Mouse (Mus musculus) thymus, postnatal 25 days (tissue): Measurements from ENCODE around the gene Pim1.

Experiments
- DNase-seq: peaks from one replicate; pipeline ENCODE4 v3.0.0; 2022

Pim1 gene

GRCm38 (mm10) chr17:29531757-29532384, 41.3 kb downstream of the Pim1 start:
- DNase-seq: peak; percentile 78

- DNase-seq: peak; percentile 46
These were observed 43.3 kb downstream of the Pim1 start for GRCm38 (mm10) chr17:29533866-29534265.

- DNase-seq: no peak
These were observed 49.9 kb downstream of the Pim1 start for GRCm38 (mm10) chr17:29540426-29540825.

GRCm38 (mm10) chr17:29541419-29541818, 50.9 kb downstream of the Pim1 start:
- DNase-seq: no peak

GRCm38 (mm10) chr17:29542831-29543690, 52.5 kb downstream of the Pim1 start:
- DNase-seq: no peak

- no peak for DNase-seq
These were observed 53.5 kb downstream of the Pim1 start for GRCm38 (mm10) chr17:29544064-29544463.

- no peak for DNase-seq
These were observed 54.7 kb downstream of the Pim1 start for GRCm38 (mm10) chr17:29545241-29545640.
